Mouse (Mus musculus) left cerebral cortex, adult 11 months (tissue): ENCODE measurements around the gene 4930595D18Rik.

Experiments used
- DNase-seq: peaks from one replicate; pipeline ENCODE4 v3.0.0; 2022; ENCODE audit warnings: low spot score

4930595D18Rik gene

DNA sequence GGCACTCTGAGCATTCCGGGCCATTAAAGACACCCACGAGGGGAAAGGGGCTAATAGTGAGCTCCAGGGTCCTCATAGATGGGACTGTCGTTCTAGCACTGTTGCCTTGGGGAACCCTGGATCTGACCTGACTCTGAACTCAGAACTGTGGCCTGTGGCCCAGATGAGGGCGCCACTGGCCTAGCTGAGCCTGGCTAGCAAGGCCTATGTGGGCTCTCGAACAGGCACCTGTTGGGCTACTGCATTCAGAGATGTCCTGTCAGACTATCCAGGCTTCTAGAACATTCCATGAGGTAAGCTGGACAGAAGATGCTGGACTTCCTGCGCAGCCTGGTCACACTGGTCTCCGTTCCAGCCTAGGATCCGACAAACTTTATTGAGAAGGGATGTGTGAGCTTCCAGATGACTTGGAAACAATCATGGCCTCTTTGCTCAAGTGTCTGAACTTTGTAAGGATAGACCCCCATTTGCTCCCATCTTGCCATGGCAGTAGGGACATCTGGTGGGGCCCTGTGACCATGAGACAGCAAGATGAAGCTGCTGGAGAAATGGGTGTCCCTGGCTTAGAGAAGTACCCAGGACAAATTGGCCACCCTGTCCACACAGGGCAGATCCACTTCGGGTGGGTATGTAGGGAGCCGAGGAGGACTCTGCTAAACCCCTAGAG lies 19.0 kb downstream of the 4930595D18Rik start:
- DNase-seq = no peak

GRCm38 (mm10) chr12:111164310-111164751 lies 20.0 kb downstream of the 4930595D18Rik start:
- peak; percentile 85 for DNase-seq

GRCm38 (mm10) chr12:111162312-111163061 lies 21.8 kb downstream of the 4930595D18Rik start:
- no peak for DNase-seq

- no peak for DNase-seq
Measured at GRCm38 (mm10) chr12:111161943-111162311, 22.4 kb downstream of the 4930595D18Rik start.

GRCm38 (mm10) chr12:111160871-111161270 lies 23.4 kb downstream of the 4930595D18Rik start:
- DNase-seq = no peak

GRCm38 (mm10) chr12:111159659-111160428 lies 24.4 kb downstream of the 4930595D18Rik start:
- DNase-seq = no peak

DNA sequence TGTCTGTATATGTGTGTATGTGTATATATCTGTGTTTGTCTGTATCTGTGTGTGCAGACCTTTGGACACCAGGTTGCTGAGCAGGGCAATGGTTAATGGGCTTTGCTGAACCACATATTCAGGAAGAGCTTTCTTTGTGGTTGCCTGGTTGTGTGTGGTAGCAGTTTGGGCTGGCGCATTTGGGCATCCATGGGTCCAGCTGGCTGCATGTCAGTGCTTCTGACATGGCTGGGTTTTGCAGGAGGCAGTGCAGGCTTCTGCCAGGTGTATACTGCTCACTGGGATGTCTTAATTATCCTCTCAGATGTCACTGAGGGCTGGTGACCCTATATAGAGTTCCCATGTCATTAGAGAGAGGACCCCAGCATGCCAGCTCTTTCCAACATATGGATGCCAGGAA lies 28.5 kb downstream of the 4930595D18Rik start:
- no peak for DNase-seq

- no peak for DNase-seq
Measured at GRCm38 (mm10) chr12:111154641-111155040, 29.6 kb downstream of the 4930595D18Rik start.

GRCm38 (mm10) chr12:111153946-111154345 lies 30.3 kb downstream of the 4930595D18Rik start:
- DNase-seq = no peak

DNA sequence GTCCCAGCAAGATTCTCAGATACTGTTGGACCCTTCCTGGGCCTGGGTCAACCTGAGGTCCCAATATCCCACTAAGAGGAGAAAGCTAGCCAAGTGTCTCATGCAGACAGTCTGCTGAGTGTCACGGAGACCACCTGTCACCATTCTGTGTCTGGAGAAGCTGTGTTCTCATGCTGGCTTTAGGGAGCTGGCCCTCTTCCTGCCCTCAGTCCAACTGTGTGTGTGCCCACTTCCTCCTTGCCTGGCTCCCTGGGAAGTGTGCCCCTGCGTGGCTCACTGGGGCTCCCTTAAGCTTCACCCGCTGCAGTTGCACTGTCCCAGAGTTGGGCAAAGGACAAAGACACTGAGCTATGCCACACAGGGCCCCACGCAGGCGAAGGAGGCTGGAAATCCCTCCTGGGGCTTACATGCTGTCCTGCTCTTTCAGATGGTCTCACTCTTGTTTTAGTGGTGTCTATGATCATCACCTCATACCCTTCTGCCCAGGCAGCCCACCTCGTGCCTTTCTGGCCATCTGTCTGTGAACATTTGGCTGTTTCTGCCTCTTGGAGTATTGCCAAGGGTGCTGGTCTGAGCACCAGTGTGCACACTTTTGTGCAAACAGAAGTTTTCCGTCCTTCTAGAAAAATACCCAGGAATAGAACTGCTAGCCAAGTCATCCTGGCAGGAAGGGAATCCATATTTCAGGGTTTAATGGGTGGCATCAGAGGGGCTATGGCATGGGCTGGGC lies 31.1 kb downstream of the 4930595D18Rik start:
- no peak for DNase-seq

DNA sequence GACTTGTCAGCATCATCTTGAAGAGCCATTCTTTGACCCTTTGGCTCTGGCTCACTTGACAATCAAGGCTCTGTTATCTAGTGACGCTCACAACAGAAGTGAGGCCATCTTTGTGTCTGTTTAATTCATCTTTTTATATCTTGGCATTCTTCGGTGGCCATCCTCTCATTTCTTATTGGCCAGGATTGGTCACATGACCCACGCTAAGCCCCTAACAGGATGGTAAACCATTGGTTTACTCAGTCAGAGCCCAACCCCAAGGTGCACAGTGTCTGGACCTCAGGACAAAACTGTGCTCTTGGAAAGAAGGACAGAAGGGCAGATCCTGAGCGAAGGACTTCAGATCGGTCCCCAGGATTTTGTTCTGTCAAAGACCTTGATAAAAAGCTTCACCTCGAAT lies 31.7 kb downstream of the 4930595D18Rik start:
- no peak for DNase-seq

GRCm38 (mm10) chr12:111151422-111152156 lies 32.7 kb downstream of the 4930595D18Rik start:
- no peak for DNase-seq

- DNase-seq = no peak
Measured at GRCm38 (mm10) chr12:111150236-111150596, 34.1 kb downstream of the 4930595D18Rik start.

DNA sequence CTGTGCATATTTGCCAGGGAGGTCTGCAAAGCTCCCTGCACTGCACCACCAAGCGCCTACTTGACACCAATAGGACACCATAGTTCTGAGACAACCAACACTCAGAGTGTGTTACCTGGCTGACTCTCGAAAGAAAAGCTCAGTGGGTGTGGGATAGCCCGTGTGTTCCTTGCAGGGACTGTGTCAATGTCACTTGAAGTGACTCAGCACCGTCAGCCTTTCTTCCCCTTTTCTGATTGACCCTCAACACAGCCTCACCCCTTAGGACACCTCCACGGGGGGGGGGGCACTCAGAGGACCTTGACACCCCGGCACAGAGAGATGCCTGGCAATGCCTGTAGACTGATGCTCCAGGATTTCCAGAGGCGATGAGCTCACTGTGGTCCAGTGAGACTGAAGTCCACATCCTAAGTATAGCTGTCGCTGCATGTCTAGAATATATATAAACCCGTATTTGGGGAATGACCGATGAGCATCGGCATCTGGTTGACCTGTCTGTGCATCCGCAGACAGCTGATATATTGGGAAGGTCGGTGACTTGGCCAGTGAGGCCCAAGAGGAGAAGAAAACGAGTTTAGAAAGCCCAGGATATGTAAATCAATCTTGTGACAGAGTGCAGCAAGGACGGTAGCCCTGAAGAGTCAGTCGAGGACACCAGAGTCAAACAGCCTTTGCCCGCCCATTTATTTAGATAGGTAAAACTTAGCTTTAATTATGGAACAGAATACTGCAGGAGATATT lies 34.6 kb downstream of the 4930595D18Rik start:
- DNase-seq = no peak

GRCm38 (mm10) chr12:111145269-111145668 lies 39.0 kb downstream of the 4930595D18Rik start:
- no peak for DNase-seq

GRCm38 (mm10) chr12:111144598-111144997 lies 39.7 kb downstream of the 4930595D18Rik start:
- DNase-seq = no peak

GRCm38 (mm10) chr12:111143509-111144063 lies 40.7 kb downstream of the 4930595D18Rik start:
- DNase-seq = no peak

DNA sequence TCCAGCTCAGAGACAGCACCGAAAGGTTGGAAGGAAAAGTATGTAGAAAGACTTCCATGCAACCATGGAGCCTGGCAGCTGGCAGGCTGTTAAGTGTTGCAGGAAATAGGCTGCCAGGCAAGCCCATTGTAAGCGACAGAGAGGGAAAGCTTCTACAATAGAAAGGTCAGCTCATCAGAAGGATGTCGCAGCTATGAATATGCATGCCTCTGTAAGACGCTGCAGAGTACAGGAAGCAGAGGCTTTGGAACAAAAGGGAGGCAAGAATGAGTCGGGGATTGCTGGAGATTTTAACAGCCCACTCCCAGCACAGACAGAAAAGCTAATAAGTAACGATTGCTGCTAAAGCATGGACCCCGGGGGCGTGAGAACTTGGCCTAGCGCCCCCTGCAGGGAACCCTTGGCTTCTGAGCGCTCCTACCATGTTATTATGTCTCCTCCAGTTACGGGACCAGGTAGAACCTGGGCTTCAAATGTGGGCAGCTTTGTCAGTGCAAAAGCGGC lies 41.2 kb downstream of the 4930595D18Rik start:
- no peak for DNase-seq

DNA sequence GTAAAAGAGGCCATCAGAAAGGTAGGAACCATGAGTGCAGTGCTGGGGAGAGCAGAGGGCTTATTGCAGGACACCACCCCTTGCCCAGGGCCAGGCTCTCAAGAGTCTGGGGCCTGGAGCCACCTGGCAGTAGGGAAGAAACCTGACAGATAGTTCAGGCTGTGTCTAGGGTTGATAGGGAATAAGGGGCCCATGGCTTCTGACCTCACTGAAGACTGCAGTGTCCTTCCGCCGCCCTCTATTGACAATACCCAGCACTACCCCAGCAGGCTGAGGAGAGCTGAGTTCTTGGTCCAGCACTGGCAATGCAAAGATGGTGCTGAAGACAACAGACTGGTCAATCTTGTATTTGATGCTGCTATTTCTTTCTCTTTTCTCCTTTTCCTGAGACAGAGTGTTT lies 47.2 kb downstream of the 4930595D18Rik start:
- DNase-seq = no peak

DNA sequence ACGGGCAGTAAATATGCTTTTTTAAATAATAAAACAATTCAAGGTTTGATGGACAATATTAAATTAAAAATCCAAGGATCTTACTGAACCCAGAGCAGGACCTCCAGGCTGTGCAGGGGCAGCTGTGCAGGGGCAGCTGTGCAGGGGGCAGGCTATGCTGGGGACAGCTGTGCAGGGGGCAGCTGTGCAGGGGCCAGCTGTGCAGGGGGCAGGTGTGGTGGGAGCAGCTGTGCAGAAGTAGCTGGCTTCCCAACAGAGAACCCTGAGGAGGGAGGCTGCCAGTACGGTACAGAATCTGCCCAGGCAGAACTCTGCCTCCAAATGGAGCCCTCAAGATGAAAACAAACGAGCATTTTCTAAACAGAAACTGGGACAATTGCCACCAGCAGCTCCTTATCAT lies 48.3 kb downstream of the 4930595D18Rik start:
- no peak for DNase-seq
